Mouse (Mus musculus) thymus, adult 2 months (tissue): ENCODE measurements around the gene Taf8. TPM values are rescaled to one million over a fixed set of nuclear protein-coding genes. Genes with fewer than 3 reads are reported as not detected.

ENCODE experiments used
- DNase-seq: peaks from one replicate; pipeline ENCODE4 v3.0.0; 2021
- H3K27ac ChIP-seq: fragments of 200-500 bp; 2 replicates; pipeline ENCODE4 v1.5.1; 2012; ENCODE audit warnings: low read length, control low read depth; ENCODE audit not compliant: control insufficient read depth, insufficient read depth
- H3K27me3 ChIP-seq: fragments of 200-500 bp; 2 replicates; pipeline ENCODE4 v1.6.1; 2012; ENCODE audit warnings: mild to moderate bottlenecking, low read length, moderate library complexity, mixed read lengths; ENCODE audit not compliant: control insufficient read depth, insufficient read depth
- H3K36me3 ChIP-seq: fragments of 200-500 bp; 2 replicates; pipeline ENCODE4 v1.6.1; 2012; ENCODE audit warnings: mild to moderate bottlenecking, low read length, moderate library complexity; ENCODE audit not compliant: control insufficient read depth, insufficient read depth
- H3K4me1 ChIP-seq: fragments of 200-500 bp; replicated peaks from 2 replicates; pipeline ENCODE4 v1.6.1; 2012; ENCODE audit warnings: low read length; ENCODE audit not compliant: control insufficient read depth, insufficient read depth
- H3K4me3 ChIP-seq: fragments of 200-500 bp; 2 replicates; pipeline ENCODE4 v1.5.1; 2012; ENCODE audit warnings: mild to moderate bottlenecking, low read length, control low read depth, moderate library complexity; ENCODE audit not compliant: control insufficient read depth, insufficient read depth
- CTCF ChIP-seq: fragments of 200-500 bp; IDR thresholded peaks from 2 replicates; pipeline ENCODE4 v1.5.1; 2012; ENCODE audit warnings: mild to moderate bottlenecking, control low read depth, low read length, moderate library complexity, borderline replicate concordance; ENCODE audit not compliant: control insufficient read depth, poor library complexity, insufficient read depth; ENCODE audit errors: extremely low read depth
- POLR2A ChIP-seq: fragments of 200-500 bp; IDR thresholded peaks from 2 replicates; pipeline ENCODE4 v1.6.1; 2012; ENCODE audit warnings: mild to moderate bottlenecking, low read length, control low read depth, moderate library complexity; ENCODE audit not compliant: control insufficient read depth, poor library complexity, insufficient read depth; ENCODE audit errors: extremely low read depth
- WGBS: fragments of 180-500 bp; shearing (Covaris S2); methylation state at CpG from one replicate; pipeline ENCODE4 v1.1.7; 2018; 5-methylcytosine and 5-hydroxymethylcytosine counted together
- polyA plus RNA-seq: library from polyadenylated mRNA; depleted of rRNA; stranded (reverse); fragments of >200 nt; gene quantifications from 2 replicates; pipeline ENCODE4 v1.2.3, GENCODE M21; 2012

The Taf8 gene
- polyA plus RNA-seq, 1 experiment = 74.3 TPM

DNA sequence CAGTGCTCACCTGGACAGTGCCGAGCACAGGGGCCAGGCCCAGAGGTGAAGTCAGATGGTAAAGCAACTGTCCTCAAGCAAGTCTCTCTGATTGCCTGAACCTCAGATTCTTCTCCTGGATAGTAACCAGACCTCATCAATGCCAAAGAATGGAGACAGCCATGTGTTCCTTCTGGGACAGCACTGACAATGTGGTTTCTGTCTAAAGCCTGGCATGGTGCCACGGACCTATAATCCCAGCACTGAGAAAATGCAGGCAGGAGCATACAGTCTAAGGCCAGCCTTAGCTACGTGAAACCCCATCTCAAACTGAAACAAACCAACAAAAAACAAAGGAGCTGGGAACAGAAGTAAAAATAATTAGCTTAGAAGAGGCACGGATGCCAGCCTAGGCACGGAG lies 31.4 kb downstream of the Taf8 start:
- H3K36me3 ChIP-seq = no peaks in the 10 kb centered on the region
- DNase-seq = no peak
- H3K27ac ChIP-seq = no peak overlapping the region
- WGBS = 94% methylated on average over 5 of the region's 5 CpGs
- no peak overlapping the region for H3K4me3 ChIP-seq
- no peaks in the 10 kb centered on the region for H3K27me3 ChIP-seq
- 0 out of 2 replicates have a peak, but pooled peaks cover 3% of the 10 kb centered on the region for H3K4me1 ChIP-seq
- no peak for TF ChIP-seq CTCF
- TF ChIP-seq POLR2A = no peak

DNA sequence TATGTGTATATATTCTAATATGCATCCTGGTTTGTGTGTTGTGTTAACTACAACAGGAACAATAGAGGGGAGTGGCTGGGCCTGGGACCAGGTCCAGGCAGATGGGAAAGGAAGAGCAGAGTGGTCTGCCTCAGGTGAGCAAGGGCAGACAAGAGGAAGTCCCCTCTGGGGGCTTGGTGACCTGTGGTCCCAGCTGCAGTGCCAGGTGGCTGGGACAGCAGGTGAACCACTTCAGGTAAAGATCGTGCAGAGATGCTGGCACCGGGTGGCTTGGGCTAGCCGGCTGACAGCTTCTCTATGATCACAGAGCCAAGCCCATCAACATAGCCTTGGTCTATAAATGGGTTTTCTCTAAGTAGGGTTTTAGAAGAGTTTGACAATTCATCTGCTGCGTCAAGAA lies 32.0 kb downstream of the Taf8 start:
- H3K27ac ChIP-seq = no peak overlapping the region
- WGBS = 93% methylated on average over 4 of the region's 4 CpGs
- TF ChIP-seq CTCF = no peak
- no peak for TF ChIP-seq POLR2A
- no peak overlapping the region for H3K4me3 ChIP-seq
- 0 out of 2 replicates have a peak, but pooled peaks cover 7% of the 10 kb centered on the region for H3K4me1 ChIP-seq
- no peaks in the 10 kb centered on the region for H3K27me3 ChIP-seq
- no peak for DNase-seq
- no peaks in the 10 kb centered on the region for H3K36me3 ChIP-seq

DNA sequence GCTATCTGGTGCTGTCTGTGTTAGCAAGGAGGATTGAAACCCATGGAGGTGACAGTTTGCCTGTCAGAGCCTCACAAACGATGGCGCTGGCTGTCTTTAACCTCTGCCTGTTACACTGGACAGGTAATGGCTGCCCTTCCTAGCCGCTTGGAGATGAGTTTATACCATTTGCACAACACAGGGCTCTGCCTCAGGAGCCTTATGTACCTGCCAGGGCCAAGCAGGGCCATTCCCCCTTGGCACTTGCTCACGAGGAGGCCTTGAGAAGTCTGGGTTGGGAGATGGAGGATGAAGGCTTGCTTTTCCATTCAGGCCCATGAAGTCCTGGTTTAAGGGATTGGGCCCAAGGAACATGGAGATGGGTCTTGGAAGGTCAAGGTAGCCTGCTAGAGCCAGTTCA lies 32.5 kb downstream of the Taf8 start:
- WGBS = over 99% methylated on average over 4 of the region's 4 CpGs
- no peaks in the 10 kb centered on the region for H3K36me3 ChIP-seq
- TF ChIP-seq CTCF (no peak), POLR2A (no peak)
- no peak overlapping the region for H3K4me3 ChIP-seq
- no peaks in the 10 kb centered on the region for H3K27me3 ChIP-seq
- H3K4me1 ChIP-seq = 0 out of 2 replicates have a peak, but pooled peaks cover 7% of the 10 kb centered on the region
- DNase-seq = no peak
- no peak overlapping the region for H3K27ac ChIP-seq

DNA sequence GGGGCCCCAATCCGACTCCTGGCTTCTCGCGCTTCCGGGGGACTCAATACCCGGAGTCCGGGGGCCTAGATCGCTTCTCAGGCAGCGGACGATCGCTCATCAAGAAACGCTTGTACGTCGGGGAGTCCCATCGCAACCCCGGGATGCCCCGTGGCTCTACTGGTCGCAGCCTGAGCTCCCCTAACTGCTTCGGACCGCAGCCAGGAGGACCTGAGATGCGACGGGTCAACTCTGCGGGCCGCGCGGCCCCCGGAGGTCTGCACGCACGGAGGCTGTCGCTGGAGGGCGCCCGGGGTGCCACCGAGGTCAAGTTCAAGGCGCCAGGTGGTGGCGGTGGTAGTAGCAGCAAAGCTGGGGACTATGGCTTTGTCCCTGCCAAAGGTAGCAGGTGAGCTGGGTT lies 33.6 kb downstream of the Taf8 start:
- H3K27me3 ChIP-seq = no peaks in the 10 kb centered on the region
- no peak for DNase-seq

DNA sequence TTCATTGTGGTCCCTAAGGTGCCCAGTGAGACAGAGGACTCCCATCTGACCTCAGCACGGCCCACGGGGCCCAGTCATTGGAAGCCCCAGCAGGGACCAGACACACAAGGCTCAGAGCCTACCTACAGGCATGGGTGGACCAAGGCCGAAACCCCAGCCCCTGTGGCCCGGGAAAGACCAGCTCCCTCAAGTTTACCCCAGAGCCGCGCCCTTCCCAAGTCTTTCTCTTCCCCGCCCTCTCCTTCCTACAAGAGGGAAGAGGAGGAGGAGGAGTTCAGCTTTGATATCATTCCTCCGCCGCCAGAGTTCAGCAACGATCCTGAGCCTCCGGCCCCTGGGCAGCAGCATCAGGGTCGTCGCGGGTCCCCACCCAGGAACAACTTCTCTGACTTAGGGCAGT lies 34.0 kb downstream of the Taf8 start:
- Histone ChIP-seq H3K4me3 (no peak overlapping the region), H3K27ac (no peak overlapping the region), H3K27me3 (no peaks in the 10 kb centered on the region), H3K4me1 (peaks cover 17% of the 10 kb centered on the region; the same call in 1 of the 2 replicates), H3K36me3 (no peaks in the 10 kb centered on the region)
- DNase-seq = no peak
- WGBS = 86% methylated on average over 14 of the region's 14 CpGs
- TF ChIP-seq POLR2A (no peak), CTCF (no peak)

More for the DNA sequence above, 33.6 kb downstream of the Taf8 start:
- Histone ChIP-seq H3K4me3 (no peak overlapping the region), H3K36me3 (no peaks in the 10 kb centered on the region), H3K4me1 (peaks cover 17% of the 10 kb centered on the region; the same call in 1 of the 2 replicates), H3K27ac (no peak overlapping the region)
- WGBS = 68% methylated on average over 34 of the region's 34 CpGs
- TF ChIP-seq CTCF (no peak), POLR2A (no peak)

DNA sequence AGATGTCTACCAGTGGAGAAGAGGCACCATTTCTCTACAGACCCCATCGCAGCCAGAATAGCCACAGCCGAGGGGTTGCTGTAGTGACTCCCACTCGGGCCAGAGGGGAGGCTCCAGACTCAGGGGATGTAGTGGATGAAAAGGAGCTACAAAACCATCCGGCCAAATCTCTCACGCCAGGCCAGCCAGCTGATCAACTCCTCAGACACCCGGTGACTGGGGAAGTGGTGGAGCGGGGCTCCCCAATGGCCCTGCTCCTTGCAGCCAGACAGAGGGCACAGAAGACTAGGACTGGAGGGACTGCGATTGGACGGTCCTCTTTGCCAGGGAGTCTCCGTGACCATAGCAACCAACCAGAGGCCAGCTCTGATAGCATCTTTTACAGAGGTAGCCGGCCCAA lies 34.4 kb downstream of the Taf8 start:
- Histone ChIP-seq H3K36me3 (no peaks in the 10 kb centered on the region), H3K27me3 (no peaks in the 10 kb centered on the region), H3K27ac (no peak overlapping the region), H3K4me3 (no peak overlapping the region), H3K4me1 (peaks cover 21% of the 10 kb centered on the region)
- WGBS = 94% methylated on average over 11 of the region's 11 CpGs
- TF ChIP-seq POLR2A (no peak), CTCF (no peak)
- no peak for DNase-seq

DNA sequence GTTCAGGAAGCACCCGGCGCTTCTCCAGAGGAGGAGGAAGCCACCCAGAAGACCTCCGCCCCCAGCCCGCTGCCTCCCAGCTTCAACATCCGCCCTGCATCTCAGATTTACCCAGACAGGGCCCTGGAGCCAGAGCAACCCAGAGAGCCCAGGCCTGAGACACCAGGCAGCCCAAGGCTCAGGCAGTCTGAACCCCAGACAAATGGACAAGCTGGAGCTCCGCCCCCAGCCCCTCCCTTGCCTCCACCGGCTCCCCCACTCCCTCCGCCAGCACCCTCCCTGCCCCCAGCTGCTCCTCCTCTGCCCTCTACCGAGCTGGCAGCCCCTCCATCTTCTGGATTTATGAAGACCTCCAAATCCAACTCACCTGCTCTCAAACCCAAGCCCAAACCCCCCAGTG lies 35.8 kb downstream of the Taf8 start:
- no peak for TF ChIP-seq POLR2A
- TF ChIP-seq CTCF = no peak
- 90% methylated on average over 9 of the region's 9 CpGs for WGBS
- no peak for DNase-seq
- Histone ChIP-seq H3K27me3 (no peaks in the 10 kb centered on the region), H3K4me3 (no peak overlapping the region), H3K27ac (no peak overlapping the region), H3K36me3 (no peaks in the 10 kb centered on the region), H3K4me1 (peaks cover 26% of the 10 kb centered on the region)
